Mouse (Mus musculus) splenic B cell, adult 2 months (primary cell): Measurements from ENCODE around the gene Serp2.
A peak's percentile ranks its signal among the peaks of the same experiment; 100 is the strongest.

Experiments
- DNase-seq: peaks from one replicate; pipeline ENCODE4 v3.0.0-alpha.2; 2011; ENCODE audit warnings: low read depth, low spot score
- H3K27me3 ChIP-seq: 2 replicates; pipeline ENCODE4 v1.6.1; 2012; ENCODE audit warnings: mild to moderate bottlenecking, low read length, moderate library complexity, mixed read lengths; ENCODE audit not compliant: control insufficient read depth, poor library complexity, insufficient read depth, severe bottlenecking
- H3K36me3 ChIP-seq: 2 replicates; pipeline ENCODE4 v1.6.1; 2012; ENCODE audit warnings: mild to moderate bottlenecking, low read length, moderate library complexity, mixed read lengths; ENCODE audit not compliant: control insufficient read depth, poor library complexity, insufficient read depth, severe bottlenecking

The Serp2 gene

GRCm38 (mm10) chr14:76521308-76521707 is 35.4 kb downstream of the Serp2 start:
- DNase-seq: no peak
- Histone ChIP-seq H3K36me3 (no peaks in the 10 kb centered on the region), H3K27me3 (no peaks in the 10 kb centered on the region)

GRCm38 (mm10) chr14:76520606-76521005 is 36.1 kb downstream of the Serp2 start:
- Histone ChIP-seq H3K36me3 (no peaks in the 10 kb centered on the region), H3K27me3 (no peaks in the 10 kb centered on the region)
- DNase-seq: no peak

- no peak for DNase-seq
- Histone ChIP-seq H3K36me3 (no peaks in the 10 kb centered on the region), H3K27me3 (no peaks in the 10 kb centered on the region)
Observed at GRCm38 (mm10) chr14:76518217-76518616, 38.5 kb downstream of the Serp2 start.

GRCm38 (mm10) chr14:76515620-76516019 is 41.1 kb downstream of the Serp2 start:
- no peak for DNase-seq
- no peaks in the 10 kb centered on the region for H3K36me3 ChIP-seq
- no peaks in the 10 kb centered on the region for H3K27me3 ChIP-seq

- Histone ChIP-seq H3K36me3 (no peaks in the 10 kb centered on the region), H3K27me3 (no peaks in the 10 kb centered on the region)
- DNase-seq: no peak
Observed at GRCm38 (mm10) chr14:76514050-76514585, 42.6 kb downstream of the Serp2 start.

- H3K27me3 ChIP-seq: no peaks in the 10 kb centered on the region
- no peaks in the 10 kb centered on the region for H3K36me3 ChIP-seq
- no peak for DNase-seq
Observed at GRCm38 (mm10) chr14:76513395-76514049, 43.2 kb downstream of the Serp2 start.

- no peaks in the 10 kb centered on the region for H3K27me3 ChIP-seq
- DNase-seq: no peak
- H3K36me3 ChIP-seq: no peaks in the 10 kb centered on the region
Observed at GRCm38 (mm10) chr14:76511971-76512370, 44.7 kb downstream of the Serp2 start.

- no peak for DNase-seq
- Histone ChIP-seq H3K36me3 (no peaks in the 10 kb centered on the region), H3K27me3 (no peaks in the 10 kb centered on the region)
Observed at GRCm38 (mm10) chr14:76508701-76509100, 48.0 kb downstream of the Serp2 start.

GRCm38 (mm10) chr14:76507804-76508500 is 48.7 kb downstream of the Serp2 start:
- no peak for DNase-seq
- no peaks in the 10 kb centered on the region for H3K27me3 ChIP-seq

GRCm38 (mm10) chr14:76507357-76507756 is 49.3 kb downstream of the Serp2 start:
- DNase-seq: no peak
- Histone ChIP-seq H3K36me3 (no peaks in the 10 kb centered on the region), H3K27me3 (no peaks in the 10 kb centered on the region)

More at GRCm38 (mm10) chr14:76507804-76508500, 48.7 kb downstream of the Serp2 start:
- no peaks in the 10 kb centered on the region for H3K36me3 ChIP-seq

- Histone ChIP-seq H3K27me3 (no peaks in the 10 kb centered on the region), H3K36me3 (no peaks in the 10 kb centered on the region)
- DNase-seq: no peak
Observed at GRCm38 (mm10) chr14:76506425-76507205, 50.1 kb downstream of the Serp2 start.

GRCm38 (mm10) chr14:76505439-76506220 is 51.1 kb downstream of the Serp2 start:
- peak; percentile 81 for DNase-seq
- Histone ChIP-seq H3K27me3 (no peaks in the 10 kb centered on the region), H3K36me3 (no peaks in the 10 kb centered on the region)

- no peaks in the 10 kb centered on the region for H3K27me3 ChIP-seq
- no peaks in the 10 kb centered on the region for H3K36me3 ChIP-seq
- DNase-seq: no peak
Observed at GRCm38 (mm10) chr14:76505101-76505438, 51.6 kb downstream of the Serp2 start.

- Histone ChIP-seq H3K36me3 (no peaks in the 10 kb centered on the region), H3K27me3 (no peaks in the 10 kb centered on the region)
- peak; percentile 88 for DNase-seq
Observed at GRCm38 (mm10) chr14:76504121-76504737, 52.5 kb downstream of the Serp2 start.
